Mouse (Mus musculus) common myeloid progenitor, adult 5-6 weeks (primary cell): ENCODE results near the gene Mrpl47. TPM values are rescaled to one million over a fixed set of nuclear protein-coding genes. Genes with fewer than 3 reads are reported as not detected.

Source experiments
- total RNA-seq: library from RNA; stranded (forward); fragments of 200-1000, 187-1606 nt; gene quantifications from 2 replicates; pipeline ENCODE4 v1.2.3, GENCODE M21; 2017

Mrpl47 gene
- total RNA-seq, 1 experiment from 2014 or later, result 27.8 TPM

Other genes with a start within 250 kb of the Mrpl47 start
- gene Kcnmb3, start 245.4 kb downstream of the Mrpl47 start, total RNA-seq, result not detected in 2 replicates
- 48.8 and 58.3 TPM in 2 replicates for gene Zfp639, start 227.3 kb downstream of the Mrpl47 start, total RNA-seq
- 32.8 and 48.1 TPM in 2 replicates for gene Mfn1, start 208.1 kb downstream of the Mrpl47 start, total RNA-seq
- gene Gnb4, start 121.0 kb downstream of the Mrpl47 start, total RNA-seq, result 28.6 and 32.8 TPM in 2 replicates
- gene Actl6a, start 31.3 kb downstream of the Mrpl47 start, total RNA-seq, result 85.9 and 95.0 TPM in 2 replicates
- 130 TPM in 2 replicates for gene Ndufb5, start 615 bp downstream of the Mrpl47 start, total RNA-seq
- not detected in 2 replicates for gene Usp13, start 79.9 kb upstream of the Mrpl47 start, total RNA-seq